Mouse (Mus musculus) layer of hippocampus, postnatal 36 days (tissue): ENCODE measurements around the gene Rfx8. TPM values are rescaled to one million over a fixed set of nuclear protein-coding genes. Genes with fewer than 3 reads are reported as not detected.
"Not testable (repeated sequence)": the region's sequence is repeated elsewhere in the genome, so short reads cannot be mapped to it uniquely, and the experiment has no call there.

Experiments
- DNase-seq, 2 experiments: peaks; one replicate each; pipeline ENCODE4 v3.0.0; 2022
- total RNA-seq, 2 experiments: library from RNA; stranded (reverse); gene quantifications; 2 replicates each; pipeline ENCODE4 v1.2.3; 2021

Rfx8 gene
- total RNA-seq, 2 experiments from 2014 or later = 0.32 TPM; not detected in 1

DNA sequence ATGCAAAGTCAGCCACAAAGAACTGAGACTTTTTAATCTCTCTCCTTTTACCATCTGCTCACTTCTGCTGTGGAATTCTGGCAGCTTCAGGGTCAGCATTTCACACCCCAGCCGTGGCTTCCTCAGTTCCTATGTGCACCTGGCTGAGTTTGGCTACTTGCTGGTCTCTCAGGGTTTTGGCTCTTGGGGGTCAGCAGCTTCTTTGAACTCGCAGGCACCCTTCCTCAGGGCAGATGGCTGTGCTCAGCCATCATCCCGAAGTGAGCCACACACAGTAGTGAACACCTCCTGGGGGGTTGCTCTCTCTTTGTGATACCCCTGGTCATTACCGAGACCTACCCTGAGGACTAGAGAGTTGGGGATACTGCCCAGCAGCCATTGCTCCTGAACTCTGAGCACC is 29.7 kb downstream of the Rfx8 start:
- DNase-seq = no peak

DNA sequence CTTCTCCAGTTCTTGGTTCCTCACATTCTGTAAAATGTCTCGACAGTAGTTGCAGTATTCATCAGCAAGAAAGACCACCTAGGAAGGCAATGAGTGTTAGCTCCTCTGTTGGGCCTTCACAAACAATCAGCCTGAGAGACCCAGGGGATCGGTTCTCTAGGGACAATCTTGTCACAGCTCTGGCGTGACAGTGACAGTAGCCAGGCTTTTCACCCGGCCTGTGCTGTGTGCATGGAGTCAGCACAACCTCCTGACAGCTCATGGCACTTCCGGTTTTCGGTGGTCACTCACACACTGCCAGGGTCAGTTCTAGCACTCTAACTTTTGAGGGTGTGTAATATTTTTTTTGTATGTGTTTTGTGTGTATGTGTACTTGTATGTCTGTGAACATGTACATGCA is 32.2 kb downstream of the Rfx8 start:
- DNase-seq = no peak

DNA sequence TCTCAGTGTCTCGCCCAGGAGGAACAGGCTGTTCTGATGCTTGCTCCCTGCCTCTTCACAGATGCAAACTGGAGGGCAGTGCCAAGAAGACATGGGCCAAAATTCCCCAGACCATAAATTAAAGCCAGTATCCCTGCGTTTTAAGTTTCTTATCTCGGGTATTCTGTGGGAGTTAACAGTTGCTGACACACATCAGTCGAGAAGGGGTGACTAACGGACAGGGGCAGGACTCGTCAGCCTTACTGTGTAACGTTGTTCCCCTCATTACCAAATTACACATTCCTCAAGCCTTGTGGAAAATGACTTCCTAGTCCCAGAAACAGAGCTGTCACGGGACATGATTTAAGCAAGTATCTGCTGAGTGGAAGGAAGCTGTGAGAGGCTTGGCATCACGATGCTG is 33.5 kb downstream of the Rfx8 start:
- DNase-seq = no peak

DNA sequence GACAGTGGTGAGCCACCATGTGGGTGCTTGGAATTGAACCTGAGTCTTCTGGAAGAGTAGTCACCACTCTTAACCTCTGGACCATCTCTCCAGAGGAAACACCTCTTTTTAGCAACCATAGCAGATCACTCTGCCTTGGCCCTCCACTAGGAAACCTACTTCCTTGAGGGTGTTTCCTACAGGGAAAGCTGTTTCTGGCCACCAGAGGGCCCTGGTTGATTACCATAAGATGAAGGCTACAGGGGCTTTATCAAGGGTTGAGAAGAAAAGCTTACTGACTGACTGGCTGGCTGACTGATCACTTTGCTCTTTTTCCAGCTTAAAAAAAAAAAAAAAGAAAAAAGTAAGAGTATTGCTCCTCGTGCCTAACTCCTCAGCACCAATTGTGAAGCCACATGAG is 35.0 kb downstream of the Rfx8 start:
- DNase-seq = peak; percentile 63 to 75

- no peak for DNase-seq
Measured at GRCm38 (mm10) chr1:39681638-39682037, 39.2 kb downstream of the Rfx8 start.

DNA sequence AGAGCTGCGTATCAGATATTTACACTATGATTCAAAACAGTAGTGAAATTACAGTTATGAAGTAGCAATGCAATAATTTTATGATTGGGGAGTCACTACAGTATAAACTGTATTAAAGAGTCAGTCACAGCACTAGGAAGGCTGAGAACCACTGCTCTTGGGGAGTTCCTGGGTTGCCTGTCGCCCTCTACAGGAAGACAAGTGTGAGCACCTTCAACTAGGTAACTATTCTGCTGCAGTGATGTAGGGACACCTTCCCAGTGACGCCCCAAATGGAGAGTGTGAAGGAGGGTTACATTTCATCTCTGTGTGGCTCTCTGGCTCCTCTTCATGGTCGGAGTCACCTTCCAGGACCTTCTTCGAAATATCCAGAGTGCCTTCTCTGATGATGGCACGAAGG is 40.3 kb downstream of the Rfx8 start:
- no peak for DNase-seq

DNA sequence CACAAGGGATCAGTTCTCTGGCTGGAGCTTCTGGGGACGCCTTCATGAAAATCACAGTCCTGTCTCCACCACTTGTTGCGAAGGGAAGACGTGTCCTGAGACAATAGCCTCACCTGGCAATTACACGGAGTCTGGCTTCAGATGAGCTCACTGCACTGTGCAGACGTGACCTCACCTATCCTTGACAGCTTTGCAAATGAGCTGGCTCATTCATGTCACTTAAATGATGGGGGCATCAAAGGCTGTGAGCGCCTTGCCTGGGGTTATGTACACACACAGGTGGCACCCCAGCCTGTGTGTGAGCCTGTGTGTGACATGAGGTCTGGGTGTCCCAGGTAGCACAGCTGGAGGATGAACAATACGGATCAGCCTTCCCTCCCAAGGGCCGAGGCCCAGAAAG is 41.9 kb downstream of the Rfx8 start:
- no peak for DNase-seq

DNA sequence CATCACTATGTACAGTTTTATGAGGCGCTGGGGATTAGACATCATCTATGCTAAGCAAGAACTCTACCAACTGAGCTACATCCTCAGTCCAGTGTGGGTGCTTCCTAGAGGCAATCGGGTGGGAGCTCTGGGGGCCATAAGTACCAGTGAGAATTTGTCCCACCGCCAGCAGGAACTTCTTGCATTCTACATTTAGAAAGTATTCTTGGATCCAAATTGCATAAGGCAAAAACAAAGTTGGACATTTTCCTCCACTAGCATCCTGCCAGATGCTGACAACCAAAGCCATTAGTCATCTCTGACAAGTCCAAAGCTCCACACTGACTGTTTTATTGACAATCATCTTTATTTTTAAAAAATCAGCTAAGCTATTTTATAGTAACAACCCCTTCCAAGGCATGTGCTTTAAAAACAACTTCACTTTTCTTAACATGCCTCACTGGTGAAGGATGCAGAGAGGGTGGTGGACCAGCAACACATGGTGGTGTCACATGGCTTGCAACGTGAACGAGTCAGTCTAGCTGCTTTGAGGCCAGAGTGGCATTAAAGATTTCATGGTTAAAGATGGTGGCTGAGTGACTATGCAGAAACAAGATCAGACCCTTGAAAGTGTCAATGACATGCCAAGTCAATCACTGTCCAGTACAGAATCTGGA is 44.4 kb downstream of the Rfx8 start:
- no peak for DNase-seq

DNA sequence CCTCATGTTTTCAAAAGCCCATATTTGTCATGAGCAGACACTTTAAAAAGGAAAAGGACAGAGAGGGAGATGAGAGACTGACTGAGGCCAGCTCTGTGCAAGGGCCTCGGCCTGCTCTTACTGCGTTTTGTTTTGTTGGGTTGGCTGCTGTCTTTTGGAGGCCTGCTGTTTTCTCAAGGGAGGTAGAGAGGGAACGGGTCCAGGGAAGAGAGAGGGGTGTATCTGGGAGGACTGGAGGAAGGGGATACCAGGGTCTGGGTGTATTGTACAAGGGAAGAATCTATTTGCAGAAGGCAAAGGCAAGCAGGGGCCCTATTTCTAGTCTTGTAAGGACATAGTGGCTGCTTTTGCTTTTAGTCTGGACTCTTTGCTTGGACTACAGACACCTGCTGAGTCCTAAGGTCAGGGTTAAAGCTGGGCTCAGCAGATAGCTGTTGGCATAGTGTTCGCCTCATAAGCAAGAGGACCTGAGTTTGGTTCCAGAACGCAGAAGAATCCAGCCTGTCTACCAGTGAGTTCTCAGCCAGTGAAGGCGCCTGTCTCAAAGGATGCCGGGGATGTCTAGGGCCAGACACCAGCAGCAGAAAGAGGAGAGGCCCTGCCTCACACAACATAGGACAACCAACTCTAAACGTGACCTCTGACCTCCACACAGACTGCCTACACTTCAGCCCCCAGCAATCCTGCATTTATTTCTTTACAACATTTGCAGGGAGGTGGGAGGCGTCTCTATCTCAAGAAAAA is 48.3 kb downstream of the Rfx8 start:
- no peak for DNase-seq

DNA sequence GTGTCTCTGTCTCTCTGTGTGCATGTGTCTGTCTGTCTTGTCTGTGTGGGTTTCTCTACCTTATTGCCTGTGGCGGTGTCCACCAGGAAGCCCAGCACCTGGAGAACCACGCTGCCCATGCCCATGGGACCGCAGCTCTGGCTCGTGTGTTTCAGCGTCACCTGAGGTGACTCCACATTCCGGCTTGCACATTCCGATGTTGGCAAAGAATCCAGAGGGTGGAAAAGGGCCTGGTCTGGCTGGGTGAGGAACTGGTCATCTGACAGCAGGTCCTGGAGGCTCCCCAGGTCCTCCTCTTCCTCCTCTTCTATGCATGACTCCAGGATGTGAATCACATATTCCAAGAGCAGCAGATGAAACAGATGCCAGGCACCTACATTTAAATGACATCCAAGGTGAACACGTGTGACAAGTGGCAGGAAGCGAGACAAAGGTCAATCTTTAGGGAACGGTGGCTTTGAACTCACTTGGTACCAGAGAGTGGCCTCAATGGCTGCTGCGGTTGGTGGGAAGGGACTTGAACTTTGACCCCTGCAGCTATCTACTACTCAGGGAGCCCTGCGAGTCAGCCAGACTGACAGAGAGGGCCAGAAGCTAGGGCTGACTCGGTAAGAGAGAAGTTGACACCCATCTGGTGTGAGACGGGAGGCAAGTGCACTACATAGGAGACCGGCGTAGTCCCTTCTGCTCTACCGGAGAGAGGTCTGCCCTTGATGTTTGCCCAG is 50.4 kb downstream of the Rfx8 start:
- DNase-seq = no peak

DNA sequence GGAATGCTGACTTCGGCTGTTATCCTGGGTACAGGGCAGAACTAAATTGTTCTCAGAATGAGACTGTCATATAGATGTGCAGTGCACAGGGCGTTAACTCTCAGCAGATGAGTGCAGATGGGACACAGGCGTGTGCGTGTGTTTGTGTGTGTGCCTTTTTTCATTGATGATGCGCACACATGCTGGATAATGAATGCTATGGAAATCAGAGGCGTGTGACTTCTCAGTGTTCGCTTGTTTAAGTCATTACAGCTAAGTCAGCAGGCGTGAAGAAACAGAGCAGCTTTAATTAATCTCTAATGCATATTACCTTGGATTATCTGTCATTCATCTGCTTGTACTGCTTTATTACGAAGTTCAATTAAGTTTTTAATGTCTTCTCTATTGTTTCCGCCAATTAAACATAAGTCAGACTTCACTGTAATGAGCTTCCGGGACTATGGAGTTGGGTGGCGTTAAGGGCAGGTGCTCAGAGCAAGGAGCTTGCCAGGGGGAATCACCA is 54.0 kb downstream of the Rfx8 start:
- no peak for DNase-seq

- no peak for DNase-seq
Measured at GRCm38 (mm10) chr1:39664039-39664625, 56.7 kb downstream of the Rfx8 start.

DNA sequence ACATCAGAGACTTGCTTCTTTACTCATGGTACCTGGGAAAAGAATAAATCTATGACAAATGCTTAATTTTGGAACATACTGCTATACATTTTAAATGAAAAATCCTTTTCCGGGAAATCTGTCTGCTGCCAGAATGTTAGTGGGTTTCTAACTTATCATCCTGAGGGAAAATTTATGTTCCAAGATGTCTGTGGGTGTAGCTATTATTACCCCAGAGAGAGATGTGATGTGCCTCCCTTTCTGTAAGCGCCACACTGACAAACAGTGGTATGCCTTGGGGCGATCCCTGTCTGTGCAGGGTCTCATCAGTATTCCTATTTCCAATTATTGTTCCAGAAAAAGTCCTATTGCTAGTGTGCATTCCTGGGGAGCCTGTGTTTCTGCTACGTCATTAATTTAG is 57.7 kb downstream of the Rfx8 start:
- DNase-seq = no peak

GRCm38 (mm10) chr1:39656976-39657529 is 63.7 kb downstream of the Rfx8 start:
- DNase-seq = no peak

GRCm38 (mm10) chr1:39654901-39655300 is 65.9 kb downstream of the Rfx8 start:
- not testable (repeated sequence) for DNase-seq

DNA sequence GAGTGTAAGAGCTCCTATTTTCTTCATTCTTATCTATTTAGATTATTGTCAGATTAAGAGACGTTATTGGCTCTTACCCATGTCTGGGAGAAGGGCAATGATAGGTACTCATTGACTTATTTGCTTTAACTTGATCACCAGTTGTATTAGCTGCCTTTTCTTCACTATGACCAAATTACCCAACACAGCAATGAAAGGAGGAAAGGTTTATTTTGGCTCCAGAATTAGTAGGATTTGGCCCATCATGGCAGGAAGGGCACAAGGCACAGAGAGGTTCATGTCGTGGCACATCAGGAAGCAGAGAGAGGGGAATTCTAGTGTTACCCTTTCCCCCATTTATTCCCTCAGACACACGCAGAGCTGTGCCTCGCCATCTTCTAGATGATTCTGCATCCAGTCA is 67.8 kb downstream of the Rfx8 start:
- DNase-seq = no peak

GRCm38 (mm10) chr1:39651241-39651548 is 69.6 kb downstream of the Rfx8 start, which contains the start of gene Creg2:
TSS of gene Creg2 (minus strand) at chr1:39651474.
- no peak for DNase-seq

GRCm38 (mm10) chr1:39650435-39651240 is 70.2 kb downstream of the Rfx8 start:
- DNase-seq = peak; percentile 72 to 76

GRCm38 (mm10) chr1:39649691-39650434 is 70.9 kb downstream of the Rfx8 start:
- DNase-seq = peak; percentile 48 to 56

GRCm38 (mm10) chr1:39648584-39648983 is 72.2 kb downstream of the Rfx8 start:
- no peak for DNase-seq
